Mouse (Mus musculus) sigmoid colon, adult 10 weeks (tissue): ENCODE measurements around the gene Xk. TPM values are rescaled to one million over a fixed set of nuclear protein-coding genes. Genes with fewer than 3 reads are reported as not detected.

Source experiments
- polyA plus RNA-seq: library from polyadenylated mRNA; stranded (reverse); fragments of 350-450 nt; fragmentation: Illumina TruSeq; extraction: RNeasy Lipid Tissue Mini Kit (QIAGEN cat#74804); gene quantifications from one replicate; pipeline ENCODE4 v1.2.3, GENCODE M21; 2014; ENCODE audit warnings: low read depth, low replicate concordance

The Xk gene
- polyA plus RNA-seq = 37.7 TPM

GRCm38 (mm10) chrX:9272460-9273361, at the start of gene Xk:
Xk (plus strand) TSS chrX:9272756.

GRCm38 (mm10) chrX:9256766-9257165, 15.8 kb upstream of the Xk start, which contains the start of gene Gm14862:
Gm14862 (minus strand) TSS chrX:9256899.

DNA sequence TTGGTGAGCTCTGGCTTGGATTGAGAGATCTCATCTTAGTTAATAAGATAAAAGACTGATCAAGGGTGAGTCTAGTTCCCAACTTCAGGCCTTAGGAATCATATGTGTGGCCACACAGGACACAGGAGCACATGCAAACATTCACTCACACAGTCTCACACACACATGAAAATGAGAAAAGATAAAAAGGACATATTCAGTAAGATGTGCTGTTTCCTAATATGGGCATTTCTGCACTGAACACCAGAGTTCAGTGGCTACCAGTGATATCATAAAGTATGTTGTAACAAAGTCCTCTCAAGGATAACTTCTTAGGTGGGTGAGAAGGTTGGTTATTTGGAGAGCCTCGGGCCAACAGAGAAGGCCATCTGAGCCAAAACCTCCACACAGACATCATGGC, 10.9 kb downstream of the Xk start, which contains the start of gene H2al1m:
TSS of gene H2al1m (plus strand) at position 301 of the 400 bp plus-strand sequence.

GRCm38 (mm10) chrX:9350327-9350726, 77.8 kb downstream of the Xk start, which contains the start of gene H2al1k:
H2al1k (plus strand) TSS chrX:9350627.

Other genes with a start within 250 kb of the Xk start
- gene Fthl17e, start 239.3 kb upstream of the Xk start, polyA plus RNA-seq = not detected
- not detected for gene Fthl17f, start 209.7 kb upstream of the Xk start, polyA plus RNA-seq
- gene 4930402K13Rik, start 168.2 kb upstream of the Xk start, polyA plus RNA-seq = not detected
- gene Lancl3, start 72.9 kb upstream of the Xk start, polyA plus RNA-seq = 3.8 TPM
- gene Gm14862, start 15.9 kb upstream of the Xk start, polyA plus RNA-seq = not detected
- not detected for gene H2al1m, start 11.0 kb downstream of the Xk start, polyA plus RNA-seq
- not detected for gene H2al1k, start 77.9 kb downstream of the Xk start, polyA plus RNA-seq
- gene Cybb, start 215.0 kb downstream of the Xk start, polyA plus RNA-seq = 26.8 TPM